Mouse (Mus musculus) neural tube, embryonic 11.5 days (tissue): ENCODE measurements around the gene Ghrl. TPM values are rescaled to one million over a fixed set of nuclear protein-coding genes. Genes with fewer than 3 reads are reported as not detected.

Source experiments
- ATAC-seq: fragments of 200-750 bp; cut with Nextera tagmentation; 2 replicates; pipeline ENCODE4 v1.8.0; 2017; ENCODE audit warnings: moderate number of reproducible peaks, mild to moderate bottlenecking, moderate TSS enrichment, moderate library complexity; ENCODE audit not compliant: insufficient read depth, low FRiP score, low TSS enrichment
- DNase-seq: peaks from one replicate; pipeline ENCODE4 v3.0.0-alpha.2; 2015; ENCODE audit warnings: low spot score
- H3K27ac ChIP-seq: fragments of 300-500 bp; sonication (generic); 2 replicates; pipeline ENCODE4 v1.5.1; 2014; ENCODE audit warnings: low read depth, mild to moderate bottlenecking, low read length
- H3K27me3 ChIP-seq: fragments of 300-500 bp; sonication (generic); 2 replicates; pipeline ENCODE4 v1.6.1; 2014; ENCODE audit warnings: mild to moderate bottlenecking, low read length, mixed read lengths; ENCODE audit not compliant: control insufficient read depth, insufficient read depth
- H3K36me3 ChIP-seq: fragments of 300-500 bp; sonication (generic); 2 replicates; pipeline ENCODE4 v1.6.1; 2014; ENCODE audit warnings: mild to moderate bottlenecking, low read length, moderate library complexity, mixed read lengths; ENCODE audit not compliant: control insufficient read depth, insufficient read depth
- H3K4me1 ChIP-seq: fragments of 300-500 bp; sonication (generic); 2 replicates; pipeline ENCODE4 v1.6.1; 2014; ENCODE audit warnings: low read length, mixed read lengths; ENCODE audit not compliant: control insufficient read depth, insufficient read depth
- H3K4me2 ChIP-seq: fragments of 300-500 bp; sonication (generic); 2 replicates; pipeline ENCODE4 v1.6.1; 2014; ENCODE audit warnings: low read depth, mild to moderate bottlenecking, moderate library complexity
- H3K4me3 ChIP-seq: fragments of 300-500 bp; sonication (generic); 2 replicates; pipeline ENCODE4 v1.5.1; 2014; ENCODE audit warnings: low read depth, low read length
- H3K9ac ChIP-seq: fragments of 300-500 bp; sonication (generic); 2 replicates; pipeline ENCODE4 v1.6.1; 2014; ENCODE audit warnings: mild to moderate bottlenecking, low read length
- H3K9me3 ChIP-seq: fragments of 300-500 bp; sonication (generic); 2 replicates; pipeline ENCODE4 v1.6.1; 2016; ENCODE audit warnings: low read length; ENCODE audit not compliant: control insufficient read depth
- WGBS: fragments of 180-500 bp; shearing (Covaris S2); extraction: QIAGEN DNeasy Blood & Tissue Kit; methylation state at CpG from one replicate; pipeline ENCODE4 v1.1.7; 2014; 5-methylcytosine and 5-hydroxymethylcytosine counted together
- polyA plus RNA-seq: library from polyadenylated mRNA; unstranded; fragments of >200 nt; fragmentation: Nextera tagmentation; extraction: Ambion mirVana; gene quantifications from 2 replicates; pipeline ENCODE4 v1.2.1, GENCODE M21; 2014

The Ghrl gene
- 0.39 TPM in 1 of 2 replicates, not detected in the other for polyA plus RNA-seq

DNA sequence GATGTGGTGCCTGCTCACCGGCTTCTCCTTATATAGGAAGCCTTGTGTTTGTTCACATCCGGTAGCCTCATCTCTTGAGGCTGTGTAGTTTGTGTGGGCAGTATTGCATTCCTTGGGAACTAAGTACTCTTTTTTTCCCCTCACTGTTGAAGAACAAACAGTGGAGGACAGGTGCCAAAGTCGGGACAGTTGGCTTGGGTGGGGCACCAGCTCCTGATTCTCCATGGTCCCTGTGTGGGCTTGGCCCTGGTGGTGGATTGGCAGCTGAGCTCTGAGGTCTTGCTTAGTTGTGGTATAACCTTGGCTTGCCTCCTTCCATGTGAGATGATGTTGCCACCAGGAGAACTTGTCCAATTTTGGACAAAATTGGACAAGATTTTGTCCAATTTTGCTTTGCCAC, at the start of gene Ghrl:
TSS of gene Ghrl (minus strand) at position 3 of the 400 bp plus-strand sequence.
- Histone ChIP-seq H3K27me3 (no peaks in the 10 kb centered on the region), H3K9ac (no peak within 1 kb of the TSS), H3K9me3 (no peaks in the 10 kb centered on the region), H3K27ac (no peak within 1 kb of the TSS), H3K4me2 (no peak within 1 kb of the TSS), H3K36me3 (peaks cover 12% of the 10 kb centered on the region), H3K4me1 (no peaks in the 10 kb centered on the region), H3K4me3 (no peak within 1 kb of the TSS)
- 90% methylated on average over 3 of the region's 3 CpGs for WGBS
- ATAC-seq (no peak), DNase-seq (no peak)

DNA sequence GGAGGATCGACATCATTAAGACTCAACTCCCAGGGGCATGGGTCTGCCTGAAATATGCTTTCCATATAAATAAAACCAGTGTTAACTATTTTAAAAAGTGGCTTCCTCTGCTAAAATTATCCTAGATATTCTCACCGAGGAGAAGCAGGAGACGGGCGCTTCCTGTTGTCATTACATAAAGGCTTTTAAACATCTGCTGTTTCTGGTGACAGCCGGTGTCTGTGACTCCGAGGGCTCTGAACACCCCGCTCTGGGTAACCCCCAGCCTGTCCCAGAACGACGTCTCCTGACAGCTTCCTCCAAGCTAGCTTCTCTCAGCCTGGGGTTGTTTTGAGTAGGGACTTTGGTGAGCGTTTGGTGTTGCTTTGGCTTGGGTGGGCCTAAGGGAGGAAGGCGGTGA, 49.1 kb upstream of the Ghrl start:
- H3K9me3 ChIP-seq, result no peaks in the 10 kb centered on the region
- no peak for DNase-seq

DNA sequence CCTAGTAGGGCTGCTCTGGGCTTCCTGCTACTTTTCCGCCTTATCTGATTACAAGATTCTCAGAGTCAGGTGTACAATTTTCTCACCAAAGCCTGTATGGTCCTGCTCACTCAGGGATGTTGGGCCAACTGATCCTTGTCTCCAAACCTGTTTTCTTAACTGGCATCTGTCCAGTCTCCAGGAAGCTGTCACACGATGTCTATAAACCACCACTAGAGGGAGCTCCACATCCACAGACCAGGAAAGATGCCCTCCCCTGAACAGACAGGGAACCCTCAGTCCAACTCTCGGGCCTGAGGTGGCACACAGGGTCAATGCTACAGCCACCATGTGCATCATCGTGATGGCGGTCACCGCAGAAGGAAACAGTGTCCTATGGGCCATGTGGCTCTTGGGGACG, 42.0 kb upstream of the Ghrl start:
- peak; percentile 65 for DNase-seq
- H3K4me1 ChIP-seq, result no peaks in the 10 kb centered on the region
- 31% methylated on average over 7 of the region's 7 CpGs for WGBS
- H3K9me3 ChIP-seq, result no peaks in the 10 kb centered on the region
- H3K4me2 ChIP-seq, result no peak overlapping the region
- H3K9ac ChIP-seq, result no peak overlapping the region
- ATAC-seq, result peak; percentile 58; the same call in 1 of the 2 replicates
- H3K4me3 ChIP-seq, result no peak overlapping the region
- no peak overlapping the region for H3K27ac ChIP-seq
- no peaks in the 10 kb centered on the region for H3K36me3 ChIP-seq
- no peaks in the 10 kb centered on the region for H3K27me3 ChIP-seq

More for the DNA sequence above, 49.1 kb upstream of the Ghrl start:
- no peak overlapping the region for H3K27ac ChIP-seq
- ATAC-seq, result no peak
- H3K9ac ChIP-seq, result no peak overlapping the region
- no peak overlapping the region for H3K4me3 ChIP-seq
- no peaks in the 10 kb centered on the region for H3K27me3 ChIP-seq
- H3K4me1 ChIP-seq, result no peaks in the 10 kb centered on the region
- no peak overlapping the region for H3K4me2 ChIP-seq
- no peaks in the 10 kb centered on the region for H3K36me3 ChIP-seq
- WGBS, result 73% methylated on average over 11 of the region's 11 CpGs

DNA sequence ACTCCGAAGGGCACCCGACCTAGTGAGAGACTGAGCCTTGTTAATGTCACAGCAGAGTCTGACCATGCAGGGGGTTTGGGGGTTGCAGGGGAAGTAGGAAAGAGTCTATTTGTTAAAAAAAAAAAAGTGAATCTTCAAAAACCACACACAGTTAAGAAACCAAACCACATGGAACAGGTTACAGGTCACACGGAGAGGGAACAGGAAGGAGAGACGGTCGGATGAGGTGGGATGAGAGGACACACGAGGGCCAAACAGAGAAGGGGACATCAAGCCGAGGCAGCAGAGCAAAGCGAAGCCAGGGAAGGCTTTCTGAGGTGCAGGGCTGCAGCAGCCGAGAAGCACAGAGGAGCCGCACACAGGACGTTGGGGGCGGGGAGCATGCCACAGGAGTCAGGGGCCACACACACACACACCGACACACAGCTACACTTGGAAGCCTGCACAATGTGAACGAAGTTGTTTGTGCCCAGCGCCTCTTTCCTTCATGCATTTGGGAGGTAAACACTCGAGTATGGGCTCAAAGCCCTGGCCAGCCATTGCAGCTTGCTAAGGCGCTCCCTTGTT, 29.5 kb upstream of the Ghrl start:
- WGBS, result 71% methylated on average over 17 of the region's 17 CpGs
- Histone ChIP-seq H3K9me3 (no peaks in the 10 kb centered on the region), H3K4me2 (no peak overlapping the region), H3K9ac (no peak overlapping the region), H3K4me3 (no peak overlapping the region), H3K4me1 (no peaks in the 10 kb centered on the region), H3K36me3 (no peaks in the 10 kb centered on the region), H3K27ac (no peak overlapping the region), H3K27me3 (no peaks in the 10 kb centered on the region)
- no peak for DNase-seq
- ATAC-seq, result no peak

DNA sequence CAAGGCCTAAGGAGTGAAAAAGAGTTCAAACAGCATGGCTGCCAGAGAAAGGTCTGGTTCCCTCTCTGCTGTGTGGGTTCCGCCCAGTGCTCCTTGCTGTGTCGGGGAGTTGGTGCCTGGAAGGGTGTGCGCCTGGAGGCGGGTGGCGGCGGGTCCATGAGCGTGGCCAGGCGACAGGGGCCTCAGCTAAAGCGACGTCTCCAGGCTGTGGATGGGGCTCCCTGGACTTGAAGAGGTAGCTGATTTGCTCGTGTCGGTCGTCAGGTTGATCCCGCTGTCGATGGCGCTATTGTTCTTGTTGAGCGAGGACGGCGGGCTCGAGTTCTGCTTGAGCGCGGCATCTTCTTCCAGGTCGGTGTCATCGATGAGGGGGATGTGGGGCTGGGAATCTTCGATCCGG, 28.7 kb upstream of the Ghrl start:
- Histone ChIP-seq H3K27me3 (no peaks in the 10 kb centered on the region), H3K4me3 (no peak overlapping the region), H3K4me1 (no peaks in the 10 kb centered on the region), H3K9me3 (no peaks in the 10 kb centered on the region), H3K36me3 (no peaks in the 10 kb centered on the region), H3K9ac (0 out of 2 replicates have a peak overlapping the region, but pooled peaks have one; percentile 5), H3K4me2 (no peak overlapping the region), H3K27ac (no peak overlapping the region)
- 34% methylated on average over 26 of the region's 26 CpGs for WGBS
- DNase-seq, result no peak
- no peak for ATAC-seq

DNA sequence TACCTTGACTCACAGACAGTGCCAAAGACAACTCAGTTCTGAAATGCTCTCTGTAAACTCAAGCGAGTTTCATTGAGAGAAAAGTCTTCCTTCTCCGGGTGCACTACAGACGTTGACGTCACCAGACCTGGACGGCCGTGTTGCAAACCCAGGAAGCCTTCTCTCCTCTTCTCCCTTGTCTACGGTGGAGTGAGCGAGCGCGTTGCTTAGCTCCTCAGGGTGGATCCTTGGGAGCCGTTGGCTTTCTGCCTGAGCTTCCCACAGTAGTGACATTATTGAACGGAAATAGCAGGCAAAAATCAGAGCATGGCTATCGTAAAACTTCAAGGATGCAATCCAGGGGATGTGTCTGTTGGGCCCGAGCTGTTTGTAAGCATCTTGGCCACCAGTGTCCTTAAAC, 27.6 kb upstream of the Ghrl start:
- no peak overlapping the region for H3K9ac ChIP-seq
- no peaks in the 10 kb centered on the region for H3K4me1 ChIP-seq
- H3K4me2 ChIP-seq, result no peak overlapping the region
- no peaks in the 10 kb centered on the region for H3K27me3 ChIP-seq
- no peaks in the 10 kb centered on the region for H3K9me3 ChIP-seq
- ATAC-seq, result no peak
- 88% methylated on average over 14 of the region's 14 CpGs for WGBS
- DNase-seq, result no peak
- H3K4me3 ChIP-seq, result no peak overlapping the region
- H3K36me3 ChIP-seq, result no peaks in the 10 kb centered on the region
- H3K27ac ChIP-seq, result no peak overlapping the region

DNA sequence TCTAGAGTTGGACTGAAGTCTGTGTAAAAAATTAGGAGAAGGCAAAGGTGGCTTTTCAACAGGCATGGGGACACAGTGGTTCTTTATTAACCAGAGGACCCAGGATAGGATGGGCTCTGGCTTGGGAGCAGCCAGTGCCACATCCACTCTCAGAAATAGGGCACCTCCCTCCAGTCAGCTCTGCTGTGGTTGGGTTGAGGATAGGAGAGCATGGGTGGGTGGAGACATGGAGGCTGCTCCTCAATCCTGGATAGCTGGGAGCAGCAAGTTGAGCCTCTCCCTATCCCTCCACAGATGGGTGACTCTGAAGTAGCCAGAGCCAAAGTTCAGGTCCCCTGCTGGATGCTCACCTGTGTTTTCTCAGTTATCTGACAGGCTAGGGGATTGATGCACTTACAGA, 25.4 kb upstream of the Ghrl start:
- Histone ChIP-seq H3K27me3 (no peaks in the 10 kb centered on the region), H3K9me3 (no peaks in the 10 kb centered on the region), H3K4me3 (no peak overlapping the region), H3K27ac (no peak overlapping the region), H3K4me1 (no peaks in the 10 kb centered on the region), H3K36me3 (no peaks in the 10 kb centered on the region), H3K4me2 (no peak overlapping the region), H3K9ac (no peak overlapping the region)
- DNase-seq, result no peak
- ATAC-seq, result no peak

DNA sequence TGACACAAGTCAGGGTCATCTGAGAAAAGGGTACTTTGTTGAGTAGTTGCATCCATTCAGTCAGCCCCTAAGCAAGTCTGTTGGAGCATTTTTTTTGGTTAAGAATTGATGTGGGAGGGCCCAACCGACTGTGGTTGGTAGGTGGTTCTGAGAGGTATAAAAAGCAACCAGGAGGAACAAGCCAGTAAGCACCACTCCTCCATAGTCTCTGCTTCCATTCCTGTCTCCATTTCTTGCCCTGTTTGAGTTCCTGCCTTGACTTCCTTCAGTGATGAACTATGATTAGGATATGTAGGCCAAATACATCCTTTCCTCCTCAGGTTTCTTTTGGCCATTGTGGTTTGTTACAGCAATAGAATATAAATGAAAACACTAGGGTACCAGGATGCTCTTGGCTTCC, 23.4 kb upstream of the Ghrl start:
- no peaks in the 10 kb centered on the region for H3K27me3 ChIP-seq
- DNase-seq (no peak), ATAC-seq (no peak)
- peaks cover under 1% of the 10 kb centered on the region for H3K36me3 ChIP-seq
- no peak overlapping the region for H3K4me3 ChIP-seq
- H3K27ac ChIP-seq, result no peak overlapping the region
- no peak overlapping the region for H3K4me2 ChIP-seq
- H3K9me3 ChIP-seq, result no peaks in the 10 kb centered on the region
- 59% methylated on average over 1 of the region's 1 CpGs for WGBS
- no peaks in the 10 kb centered on the region for H3K4me1 ChIP-seq
- no peak overlapping the region for H3K9ac ChIP-seq

DNA sequence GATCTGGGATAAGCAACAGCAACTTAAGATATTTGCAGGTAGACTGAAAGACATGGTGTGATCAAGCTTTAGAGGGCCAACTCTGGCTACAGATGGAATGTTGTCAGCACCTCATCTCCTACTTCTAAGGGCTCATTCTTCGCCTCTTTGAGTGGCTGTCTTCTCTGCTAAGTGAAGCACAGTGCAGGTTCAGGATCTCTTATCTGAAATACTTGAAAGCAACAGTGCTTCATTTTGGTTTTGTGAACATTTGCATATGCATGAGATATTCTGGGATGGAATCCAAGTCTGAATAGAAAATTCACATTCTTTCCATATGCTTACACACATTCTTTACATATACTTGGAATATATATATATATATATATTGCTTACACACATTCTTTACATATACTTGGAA, 22.6 kb upstream of the Ghrl start:
- H3K9ac ChIP-seq, result no peak overlapping the region
- no peak overlapping the region for H3K4me2 ChIP-seq
- no peaks in the 10 kb centered on the region for H3K4me1 ChIP-seq
- WGBS, result 77% methylated on average over 1 of the region's 1 CpGs
- H3K9me3 ChIP-seq, result no peaks in the 10 kb centered on the region
- H3K27ac ChIP-seq, result no peak overlapping the region
- H3K4me3 ChIP-seq, result no peak overlapping the region
- DNase-seq, result no peak
- H3K36me3 ChIP-seq, result peaks cover 3% of the 10 kb centered on the region
- no peak for ATAC-seq
- H3K27me3 ChIP-seq, result no peaks in the 10 kb centered on the region
